Mouse (Mus musculus) liver, embryonic 15.5 days (tissue): Measurements from ENCODE around the gene Lrrc71. TPM values are rescaled to one million over a fixed set of nuclear protein-coding genes. Genes with fewer than 3 reads are reported as not detected.

Source experiments
- ATAC-seq: fragments of 200-750 bp; cut with Nextera tagmentation; 2 replicates; pipeline ENCODE4 v1.8.0; 2017; ENCODE audit warnings: moderate number of reproducible peaks, mild to moderate bottlenecking, moderate library complexity; ENCODE audit not compliant: insufficient read depth
- H3K27ac ChIP-seq: fragments of 300-500 bp; sonication (generic); replicated peaks from 2 replicates; pipeline ENCODE4 v1.5.1; 2015; ENCODE audit warnings: mild to moderate bottlenecking, inconsistent platforms
- H3K27me3 ChIP-seq: fragments of 300-500 bp; sonication (generic); 2 replicates; pipeline ENCODE4 v1.6.1; 2015; ENCODE audit warnings: mild to moderate bottlenecking, inconsistent platforms
- H3K36me3 ChIP-seq: fragments of 300-500 bp; sonication (generic); replicated peaks from 2 replicates; pipeline ENCODE4 v1.6.1; 2015; ENCODE audit warnings: moderate library complexity, mild to moderate bottlenecking, inconsistent platforms
- H3K4me1 ChIP-seq: fragments of 300-500 bp; sonication (generic); replicated peaks from 2 replicates; pipeline ENCODE4 v1.6.1; 2015; ENCODE audit warnings: inconsistent platforms
- H3K4me2 ChIP-seq: fragments of 300-500 bp; sonication (generic); 2 replicates; pipeline ENCODE4 v1.6.1; 2015; ENCODE audit warnings: moderate library complexity, mild to moderate bottlenecking, inconsistent platforms
- H3K4me3 ChIP-seq: fragments of 300-500 bp; sonication (generic); replicated peaks from 2 replicates; pipeline ENCODE4 v1.5.1; 2015; ENCODE audit warnings: mild to moderate bottlenecking, inconsistent platforms
- H3K9ac ChIP-seq: fragments of 300-500 bp; sonication (generic); 2 replicates; pipeline ENCODE4 v1.6.1; 2015; ENCODE audit warnings: moderate library complexity, mild to moderate bottlenecking, inconsistent platforms
- H3K9me3 ChIP-seq: fragments of 300-500 bp; sonication (generic); replicated peaks from 2 replicates; pipeline ENCODE4 v1.6.1; 2016; ENCODE audit warnings: inconsistent platforms
- WGBS: fragments of 180-500 bp; shearing (Covaris S2); methylation state at CpG from one replicate; pipeline ENCODE4 v1.1.7; 2015; ENCODE audit warnings: mixed read lengths; ENCODE audit not compliant: insufficient replicate concordance; 5-methylcytosine and 5-hydroxymethylcytosine counted together
- polyA plus RNA-seq: library from polyadenylated mRNA; unstranded; fragments of >200 nt; fragmentation: Nextera tagmentation; extraction: Ambion mirVana; gene quantifications from 2 replicates; pipeline ENCODE4 v1.2.1, GENCODE M21; 2015

The Lrrc71 gene
- polyA plus RNA-seq, 1 experiment from 2014 or later, result 0.15 TPM

DNA sequence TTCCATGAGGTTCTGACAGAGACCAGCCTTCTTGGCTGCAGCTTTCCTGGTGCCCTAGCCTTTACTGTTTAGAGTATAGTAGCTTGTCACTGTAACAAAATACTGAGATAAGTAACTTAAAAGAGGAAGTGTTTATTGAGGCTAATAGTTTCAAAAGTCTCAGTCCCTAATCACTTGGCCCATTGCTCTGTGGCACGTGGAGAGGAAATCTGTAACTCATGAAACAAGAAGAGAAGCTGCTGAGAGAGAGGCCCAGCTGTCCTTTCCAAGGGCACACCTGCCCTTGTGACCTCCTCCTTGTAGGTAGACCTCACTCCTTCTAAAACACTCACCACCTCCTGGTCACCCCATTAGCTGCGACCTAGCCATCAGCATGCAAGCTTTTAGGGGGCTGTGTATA lies 29.9 kb downstream of the Lrrc71 start:
- Histone ChIP-seq H3K4me1 (no peaks in the 10 kb centered on the region), H3K27ac (no peak overlapping the region), H3K4me2 (no peak overlapping the region), H3K4me3 (no peak overlapping the region), H3K9ac (no peak overlapping the region), H3K9me3 (no peaks in the 10 kb centered on the region), H3K36me3 (peaks cover 12% of the 10 kb centered on the region), H3K27me3 (no peaks in the 10 kb centered on the region)
- 36% methylated on average over 2 of the region's 2 CpGs for WGBS
- ATAC-seq, result no peak

Other genes starting within 250 kb of the Lrrc71 start
- gene Etv3, start 223.2 kb downstream of the Lrrc71 start, polyA plus RNA-seq, result 3.0 and 3.9 TPM in 2 replicates
- gene Arhgef11, start 131.1 kb downstream of the Lrrc71 start, polyA plus RNA-seq, result 2.7 and 3.7 TPM in 2 replicates
- 0.20 and 0.26 TPM in 2 replicates for gene Ntrk1, start 46.5 kb upstream of the Lrrc71 start, polyA plus RNA-seq
- gene Insrr, start 48.3 kb upstream of the Lrrc71 start, polyA plus RNA-seq, result 0.01 TPM in 1 of 2 replicates, not detected in the other
- gene Pear1, start 75.7 kb upstream of the Lrrc71 start, polyA plus RNA-seq, result 5.7 and 6.5 TPM in 2 replicates
- gene Sh2d2a, start 98.1 kb upstream of the Lrrc71 start, polyA plus RNA-seq, result 0.18 TPM in 2 replicates
- gene Prcc, start 137.0 kb upstream of the Lrrc71 start, polyA plus RNA-seq, result 6.5 TPM in 2 replicates
- 213 and 216 TPM in 2 replicates for gene Hdgf, start 157.7 kb upstream of the Lrrc71 start, polyA plus RNA-seq
- gene Mrpl24, start 170.9 kb upstream of the Lrrc71 start, polyA plus RNA-seq, result 30.7 and 33.5 TPM in 2 replicates
- gene Isg20l2, start 181.7 kb upstream of the Lrrc71 start, polyA plus RNA-seq, result 21.0 and 22.9 TPM in 2 replicates
- gene Rrnad1, start 182.1 kb upstream of the Lrrc71 start, polyA plus RNA-seq, result 5.6 and 6.3 TPM in 2 replicates
- 0.31 and 0.75 TPM in 2 replicates for gene Crabp2, start 200.0 kb upstream of the Lrrc71 start, polyA plus RNA-seq
- 2.2 and 2.3 TPM in 2 replicates for gene Nes, start 222.5 kb upstream of the Lrrc71 start, polyA plus RNA-seq